Mouse (Mus musculus) hindbrain, postnatal 0 days (tissue): ENCODE measurements at regions not wholly inside any gene's neighbourhood (a gene's known extent, or its start where the extent isn't known, plus 50 kb on each side); places are given as distances from the start of the nearest gene placed in this dataset.

ENCODE experiments used
- ATAC-seq: fragments of 200-750 bp; cut with Nextera tagmentation; 2 replicates; pipeline ENCODE4 v1.8.0; 2017; ENCODE audit warnings: mild to moderate bottlenecking, moderate TSS enrichment, moderate library complexity
- DNase-seq: peaks from one replicate; pipeline ENCODE4 v3.0.0-alpha.2; 2015; ENCODE audit warnings: low spot score
- H3K27ac ChIP-seq: fragments of 300-500 bp; sonication (generic); 2 replicates; pipeline ENCODE4 v1.5.1; 2014; ENCODE audit warnings: mild to moderate bottlenecking
- H3K27me3 ChIP-seq: fragments of 300-500 bp; sonication (generic); 2 replicates; pipeline ENCODE4 v1.6.1; 2014; ENCODE audit warnings: low read length, mixed read lengths; ENCODE audit not compliant: insufficient read depth
- H3K36me3 ChIP-seq: fragments of 300-500 bp; sonication (generic); 2 replicates; pipeline ENCODE4 v1.6.1; 2014; ENCODE audit warnings: low read length, mixed read lengths; ENCODE audit not compliant: insufficient read depth
- H3K4me1 ChIP-seq: fragments of 300-500 bp; sonication (generic); 2 replicates; pipeline ENCODE4 v1.6.1; 2014; ENCODE audit warnings: antibody characterized with exemption, low read length, mixed read lengths; ENCODE audit not compliant: insufficient read depth
- H3K4me2 ChIP-seq: fragments of 300-500 bp; sonication (generic); 2 replicates; pipeline ENCODE4 v1.6.1; 2014; ENCODE audit warnings: low read depth, mild to moderate bottlenecking, low read length, moderate library complexity, mixed read lengths
- H3K4me3 ChIP-seq: fragments of 300-500 bp; sonication (generic); 2 replicates; pipeline ENCODE4 v1.5.1; 2014; ENCODE audit warnings: low read length
- H3K9ac ChIP-seq: fragments of 300-500 bp; sonication (generic); replicated peaks from 2 replicates; pipeline ENCODE4 v1.6.1; 2014; ENCODE audit warnings: mild to moderate bottlenecking, low read length, moderate library complexity, mixed read lengths
- H3K9me3 ChIP-seq: fragments of 300-500 bp; sonication (generic); 2 replicates; pipeline ENCODE4 v1.6.1; 2016; ENCODE audit warnings: low read length, mixed read lengths
- CTCF ChIP-seq: IDR thresholded peaks from 2 replicates; pipeline ENCODE4 v1.5.1; 2016; ENCODE audit warnings: antibody characterized with exemption, control low read depth, low read depth
- WGBS: fragments of 180-500 bp; shearing (Covaris S2); extraction: QIAGEN DNeasy Blood & Tissue Kit; methylation state at CpG from one replicate; pipeline ENCODE4 v1.1.7; 2014; 5-methylcytosine and 5-hydroxymethylcytosine counted together

GRCm38 (mm10) chr1:56453756-56454155 is 183.5 kb downstream of the Hsfy2 start:
- no peaks in the 10 kb centered on the region for H3K36me3 ChIP-seq
- ATAC-seq (no peak), DNase-seq (no peak)
- no peaks in the 10 kb centered on the region for H3K27me3 ChIP-seq
- no peak overlapping the region for H3K9ac ChIP-seq
- no peak overlapping the region for H3K4me2 ChIP-seq
- H3K4me3 ChIP-seq: no peak overlapping the region
- no peaks in the 10 kb centered on the region for H3K9me3 ChIP-seq
- 83% methylated on average over 3 of the region's 3 CpGs for WGBS
- H3K4me1 ChIP-seq: no peaks in the 10 kb centered on the region
- TF ChIP-seq CTCF: no peak
- no peak overlapping the region for H3K27ac ChIP-seq

- 56% methylated on average over 1 of the region's 1 CpGs for WGBS
- Histone ChIP-seq H3K4me2 (no peak overlapping the region), H3K27me3 (no peaks in the 10 kb centered on the region), H3K4me1 (no peaks in the 10 kb centered on the region), H3K4me3 (no peak overlapping the region), H3K27ac (no peak overlapping the region), H3K9ac (no peak overlapping the region), H3K9me3 (no peaks in the 10 kb centered on the region), H3K36me3 (no peaks in the 10 kb centered on the region)
- no peak for TF ChIP-seq CTCF
- DNase-seq (no peak), ATAC-seq (no peak)
Observed at GRCm38 (mm10) chr1:56442835-56443234, 194.4 kb downstream of the Hsfy2 start.

GRCm38 (mm10) chr1:56406786-56407185 is 230.4 kb downstream of the Hsfy2 start:
- H3K9me3 ChIP-seq: no peaks in the 10 kb centered on the region
- H3K4me3 ChIP-seq: no peak overlapping the region
- no peaks in the 10 kb centered on the region for H3K4me1 ChIP-seq
- H3K36me3 ChIP-seq: no peaks in the 10 kb centered on the region
- no peak overlapping the region for H3K9ac ChIP-seq
- H3K27ac ChIP-seq: no peak overlapping the region
- WGBS: 91% methylated on average over 1 of the region's 1 CpGs
- no peaks in the 10 kb centered on the region for H3K27me3 ChIP-seq
- DNase-seq: no peak
- no peak for TF ChIP-seq CTCF
- ATAC-seq: no peak
- H3K4me2 ChIP-seq: no peak overlapping the region

GRCm38 (mm10) chr1:56403351-56403750 is 233.9 kb downstream of the Hsfy2 start:
- H3K4me2 ChIP-seq: no peak overlapping the region
- H3K4me3 ChIP-seq: no peak overlapping the region
- no peaks in the 10 kb centered on the region for H3K27me3 ChIP-seq
- no peaks in the 10 kb centered on the region for H3K9me3 ChIP-seq
- H3K27ac ChIP-seq: no peak overlapping the region
- 91% methylated on average over 2 of the region's 2 CpGs for WGBS
- no peak overlapping the region for H3K9ac ChIP-seq
- H3K4me1 ChIP-seq: no peaks in the 10 kb centered on the region
- ATAC-seq (no peak), DNase-seq (no peak)
- no peak for TF ChIP-seq CTCF
- H3K36me3 ChIP-seq: no peaks in the 10 kb centered on the region

- no peaks in the 10 kb centered on the region for H3K36me3 ChIP-seq
- DNase-seq (no peak), ATAC-seq (no peak)
- no peak overlapping the region for H3K4me2 ChIP-seq
- 85% methylated on average over 6 of the region's 6 CpGs for WGBS
- no peaks in the 10 kb centered on the region for H3K9me3 ChIP-seq
- H3K27me3 ChIP-seq: no peaks in the 10 kb centered on the region
- no peak overlapping the region for H3K27ac ChIP-seq
- H3K9ac ChIP-seq: no peak overlapping the region
- H3K4me3 ChIP-seq: no peak overlapping the region
- no peaks in the 10 kb centered on the region for H3K4me1 ChIP-seq
- TF ChIP-seq CTCF: no peak
Observed at GRCm38 (mm10) chr1:56395832-56396231, 241.4 kb downstream of the Hsfy2 start.

- TF ChIP-seq CTCF: no peak
- Histone ChIP-seq H3K9me3 (no peaks in the 10 kb centered on the region), H3K27me3 (no peaks in the 10 kb centered on the region), H3K9ac (no peak overlapping the region), H3K4me1 (no peaks in the 10 kb centered on the region), H3K36me3 (no peaks in the 10 kb centered on the region), H3K4me3 (no peak overlapping the region), H3K4me2 (no peak overlapping the region), H3K27ac (no peak overlapping the region)
- ATAC-seq (no peak), DNase-seq (no peak)
- 51% methylated on average over 6 of the region's 6 CpGs for WGBS
Observed at GRCm38 (mm10) chr1:56387086-56387485, 250.1 kb downstream of the Hsfy2 start.

- Histone ChIP-seq H3K9ac (no peak overlapping the region), H3K4me3 (no peak overlapping the region), H3K36me3 (no peaks in the 10 kb centered on the region), H3K27ac (no peak overlapping the region), H3K27me3 (no peaks in the 10 kb centered on the region), H3K4me2 (no peak overlapping the region), H3K9me3 (no peaks in the 10 kb centered on the region), H3K4me1 (no peaks in the 10 kb centered on the region)
- DNase-seq (no peak), ATAC-seq (no peak)
- TF ChIP-seq CTCF: no peak
- WGBS: 93% methylated on average over 2 of the region's 2 CpGs
Observed at GRCm38 (mm10) chr1:56366319-56366718, 270.9 kb downstream of the Hsfy2 start.

GRCm38 (mm10) chr1:56360857-56361256 is 276.4 kb downstream of the Hsfy2 start:
- Histone ChIP-seq H3K4me1 (no peaks in the 10 kb centered on the region), H3K4me2 (no peak overlapping the region), H3K27ac (no peak overlapping the region), H3K4me3 (no peak overlapping the region), H3K9me3 (no peaks in the 10 kb centered on the region), H3K27me3 (no peaks in the 10 kb centered on the region), H3K36me3 (no peaks in the 10 kb centered on the region), H3K9ac (no peak overlapping the region)
- DNase-seq (no peak), ATAC-seq (no peak)
- WGBS: 56% methylated on average over 5 of the region's 5 CpGs
- no peak for TF ChIP-seq CTCF
